Mouse (Mus musculus) cerebellum, adult (tissue): ENCODE measurements around the gene Zbtb21.
A peak's percentile ranks its signal among the peaks of the same experiment; 100 is the strongest.
"Not testable (repeated sequence)": the region's sequence is repeated elsewhere in the genome, so short reads cannot be mapped to it uniquely, and the experiment has no call there.

Experiments used
- ATAC-seq: cut with Nextera tagmentation; 2 replicates; pipeline ENCODE4 v1.9.2; 2017; ENCODE audit warnings: mild to moderate bottlenecking, moderate library complexity, mixed read lengths; ENCODE audit not compliant: insufficient number of reproducible peaks, low FRiP score, low TSS enrichment

The Zbtb21 gene

DNA sequence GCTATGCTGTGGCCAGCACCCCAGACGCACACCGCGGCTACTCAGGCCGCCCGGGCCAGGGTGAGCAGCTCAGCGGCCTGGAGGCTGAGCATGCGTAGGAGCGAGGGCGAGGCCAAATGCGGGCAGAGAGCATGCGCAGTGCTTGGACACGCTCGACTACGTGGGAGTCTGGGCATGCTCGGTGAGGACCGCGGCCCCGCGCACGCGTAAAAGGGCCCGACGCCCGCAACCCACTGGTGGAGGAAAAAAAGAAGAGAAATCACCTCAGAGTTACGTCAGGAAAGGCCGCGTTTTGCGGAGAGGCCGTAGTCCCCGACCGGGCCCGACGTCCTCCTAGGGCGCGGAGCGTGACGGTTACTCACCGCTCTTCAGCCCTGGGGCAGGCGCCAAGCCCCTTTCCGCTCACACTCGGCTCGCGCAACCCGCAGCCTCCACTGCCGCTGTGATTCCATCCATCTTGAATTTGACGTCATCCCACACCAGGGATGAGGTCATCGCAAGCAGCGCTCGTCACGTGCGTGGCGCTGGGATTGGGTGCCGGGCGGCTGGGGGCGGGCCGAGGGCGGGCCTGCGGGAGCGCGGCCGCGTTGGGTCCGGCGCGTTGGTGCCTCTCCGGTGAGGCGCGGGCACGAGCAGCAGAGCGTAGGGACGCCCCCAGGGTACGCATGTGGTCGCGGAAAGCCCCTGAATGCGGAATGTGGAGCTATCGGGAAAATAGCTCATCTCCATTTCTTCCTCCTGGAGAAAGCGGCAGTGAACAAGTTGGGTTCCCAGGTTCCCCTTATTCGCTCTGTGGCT, at the start of gene Zbtb21, which contains the start of gene C2cd2:
Gene Zbtb21, minus strand, starts transcription at position 472 of the 798 bp plus-strand sequence.
Gene C2cd2, minus strand, starts transcription at position 448 of the 798 bp plus-strand sequence.
- ATAC-seq = peak; percentile 97

DNA sequence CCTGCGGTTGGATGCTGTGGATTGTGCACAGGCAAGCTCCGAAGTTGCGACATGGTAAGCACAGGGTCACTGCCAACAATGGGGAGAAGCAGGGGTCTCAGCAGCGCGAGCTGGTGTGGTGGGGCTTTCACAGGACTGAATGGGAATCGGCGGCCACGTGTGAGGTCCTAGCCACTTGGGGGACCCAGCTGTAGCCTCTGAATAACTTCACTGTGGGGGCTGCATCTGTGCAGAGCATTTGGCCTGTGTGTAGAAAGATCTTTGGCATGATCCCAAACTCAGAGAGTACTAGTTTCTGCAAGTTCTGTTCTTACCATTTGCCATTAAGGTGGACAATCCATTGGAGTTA, 34.9 kb upstream of the Zbtb21 start:
- not testable (repeated sequence) for ATAC-seq

DNA sequence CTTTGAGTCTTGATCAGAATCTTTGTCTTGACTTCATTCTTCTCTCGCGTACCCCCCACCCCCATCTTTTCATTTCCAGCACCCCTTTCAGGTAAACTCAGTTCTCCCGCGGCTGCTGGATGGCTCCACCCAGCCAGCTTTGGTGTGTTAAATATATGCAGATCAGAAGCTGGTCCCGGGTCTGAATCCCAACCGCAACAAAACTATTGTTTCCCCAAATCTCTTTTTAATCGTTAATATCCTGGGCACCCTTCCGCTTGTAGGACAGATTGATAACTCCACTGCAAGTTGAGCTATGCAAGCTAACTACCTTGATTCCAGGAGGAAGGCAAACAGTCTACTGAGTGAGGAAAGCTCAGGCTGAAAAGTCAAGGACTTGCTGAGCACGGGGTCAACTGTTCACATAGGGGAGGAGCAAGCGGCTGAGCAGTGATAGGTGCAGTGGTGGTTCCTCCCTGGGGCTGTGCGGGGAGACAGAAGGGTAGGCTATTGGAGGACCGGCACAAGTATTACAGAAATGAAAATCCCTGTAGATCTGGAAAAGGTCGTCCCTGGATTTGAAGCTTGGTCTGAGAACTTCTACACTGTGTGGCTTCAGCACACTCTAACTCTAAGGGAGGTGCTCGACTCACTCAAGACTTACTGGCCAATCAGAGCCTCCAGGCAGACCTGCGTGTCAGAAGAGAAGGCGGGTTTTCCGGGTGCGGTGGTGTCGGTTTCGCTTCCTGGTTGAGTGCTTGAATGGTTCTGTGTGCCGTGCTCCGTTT, 34.4 kb upstream of the Zbtb21 start, which contains the start of gene B230307C23Rik:
Gene B230307C23Rik, plus strand, starts transcription at position 700 of the 767 bp plus-strand sequence.
- ATAC-seq = peak; percentile 99

DNA sequence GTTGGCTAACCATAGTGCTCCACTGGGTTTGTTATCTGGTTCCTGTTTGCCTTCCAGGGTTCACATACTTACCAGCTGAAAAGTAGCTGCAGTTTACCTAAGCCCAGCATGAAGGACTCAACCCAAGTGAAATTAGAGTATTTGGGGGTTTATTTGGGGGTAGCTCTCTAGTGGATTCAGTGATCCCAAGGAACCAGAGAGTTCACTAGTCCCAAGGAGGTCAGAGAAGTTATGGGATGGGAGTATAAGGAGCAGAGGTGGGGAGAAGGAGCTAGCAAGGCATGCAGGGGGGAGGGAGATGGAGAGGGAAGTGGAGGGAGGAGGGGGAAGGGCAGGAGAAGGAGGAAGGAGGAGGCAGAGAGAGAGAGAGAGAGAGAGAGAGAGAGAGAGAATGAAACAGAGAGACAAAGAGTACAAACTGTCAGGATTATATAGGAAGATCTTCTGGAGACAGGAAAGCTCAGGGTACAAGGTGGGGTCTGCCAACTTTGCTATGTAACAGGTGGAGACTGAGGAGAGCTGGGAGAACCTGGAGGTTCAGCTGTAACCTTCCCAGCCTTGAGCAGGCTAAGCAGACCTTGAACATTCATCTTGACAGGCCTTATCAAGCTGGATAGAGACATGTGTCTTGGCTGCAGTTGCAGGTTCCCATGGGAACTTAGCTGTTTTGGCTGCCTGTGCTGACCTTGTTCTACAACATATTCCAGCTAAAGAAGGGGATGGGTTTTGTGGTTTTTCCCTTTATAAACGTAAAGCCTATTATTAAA, 33.6 kb upstream of the Zbtb21 start:
- no peak for ATAC-seq

DNA sequence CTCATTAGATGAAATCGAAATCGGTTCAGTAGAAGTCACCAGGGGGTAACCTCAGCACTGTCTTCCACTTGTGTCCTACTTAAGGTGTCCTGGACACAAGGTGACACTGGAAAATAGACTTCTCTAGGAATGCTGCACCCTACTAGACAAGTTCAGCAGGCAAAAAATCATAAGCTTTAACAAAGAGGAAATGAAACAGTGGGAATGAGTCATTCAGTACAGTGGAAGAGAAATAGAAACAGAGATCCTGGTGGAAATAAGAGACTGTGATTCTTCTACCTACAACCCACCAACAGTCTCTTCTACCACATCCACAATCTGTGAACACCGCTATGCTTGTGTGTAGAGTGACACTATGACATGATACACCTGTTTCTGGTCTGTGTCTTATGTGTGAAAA, 30.1 kb upstream of the Zbtb21 start:
- ATAC-seq = not testable (repeated sequence)

GRCm38 (mm10) chr16:97991517-97991916, 29.1 kb upstream of the Zbtb21 start:
- no peak for ATAC-seq

DNA sequence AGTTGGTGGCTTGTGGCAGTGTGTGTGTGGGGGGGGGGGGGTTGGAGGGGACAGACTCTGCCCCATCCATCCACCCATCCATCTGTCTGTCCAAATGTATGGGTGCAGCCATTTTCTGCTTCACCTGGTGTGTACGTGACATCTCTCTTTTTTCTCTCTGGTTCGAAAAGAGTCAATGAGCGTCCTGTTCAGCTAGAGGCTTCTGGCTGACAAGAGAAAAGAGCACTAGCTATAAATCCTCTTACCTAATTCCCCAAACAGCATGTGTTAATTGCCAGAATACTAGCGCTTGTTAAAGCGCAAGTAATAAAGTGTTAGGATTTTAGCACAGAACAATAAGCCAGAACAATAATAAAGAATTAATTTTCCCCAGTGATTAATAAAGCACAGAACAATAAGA, 22.2 kb upstream of the Zbtb21 start:
- ATAC-seq = no peak

GRCm38 (mm10) chr16:97981362-97981761, 18.9 kb upstream of the Zbtb21 start:
- no peak for ATAC-seq

DNA sequence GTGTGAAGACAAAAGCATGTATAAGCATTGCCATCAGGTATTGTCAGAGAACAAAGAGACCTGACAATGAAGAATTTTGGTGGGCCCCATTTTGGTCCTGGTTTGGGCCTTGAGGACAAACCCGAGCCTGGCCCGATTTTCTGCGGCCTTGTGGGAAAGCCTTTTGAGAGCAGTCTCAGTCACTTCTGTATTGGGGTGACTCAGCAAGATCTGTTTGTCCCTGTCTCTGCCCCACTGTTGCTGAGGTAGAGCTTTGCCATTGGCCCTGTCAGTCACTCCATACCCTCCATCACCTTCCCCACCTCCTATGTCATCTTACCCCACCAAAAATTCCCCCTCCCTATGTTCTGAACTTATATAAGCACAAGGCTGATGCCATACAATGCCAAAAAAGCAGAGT, 15.3 kb upstream of the Zbtb21 start:
- no peak for ATAC-seq

- ATAC-seq = no peak
Measured at GRCm38 (mm10) chr16:97977277-97977676, 14.9 kb upstream of the Zbtb21 start.

GRCm38 (mm10) chr16:97963956-97964540, 1.6 kb upstream of the Zbtb21 start:
- no peak for ATAC-seq

DNA sequence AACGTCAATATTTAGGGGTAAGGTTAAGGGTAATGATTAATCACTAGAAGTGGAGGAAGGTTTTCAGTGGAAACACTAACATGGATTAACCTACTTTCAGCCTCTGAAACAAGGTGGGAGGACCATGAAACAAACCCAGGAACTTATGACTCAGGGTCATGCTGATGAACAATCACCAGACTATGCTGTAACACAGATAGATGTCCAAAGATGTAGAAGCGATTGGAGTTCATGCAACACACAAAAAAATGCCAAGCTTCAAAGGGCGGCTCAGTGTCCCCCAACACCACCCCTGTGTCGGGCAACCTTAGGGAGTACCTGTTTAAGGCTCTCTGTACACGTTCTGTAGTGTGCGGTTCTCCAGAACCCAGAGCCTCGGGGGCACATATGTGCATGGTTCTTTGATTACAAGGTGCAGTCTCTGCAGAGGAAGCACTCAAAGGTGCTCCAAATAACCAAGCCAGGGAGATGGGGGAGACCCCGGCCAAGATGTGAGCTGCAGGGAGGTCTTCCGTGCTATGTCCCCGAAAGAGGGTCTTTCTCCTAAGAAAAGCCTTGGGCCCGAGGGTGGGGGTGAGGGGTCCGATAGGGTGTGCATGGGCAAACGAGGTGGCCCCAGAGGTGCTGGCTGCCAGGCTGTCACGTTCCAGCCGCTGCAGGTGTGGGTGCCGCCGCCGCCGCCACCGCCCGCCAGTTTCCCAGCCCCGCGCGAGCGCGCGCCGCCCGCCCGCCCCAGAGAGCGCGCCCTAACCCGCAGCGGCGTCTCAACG, 856 bp downstream of the Zbtb21 start:
- 0 out of 2 replicates have a peak, but pooled peaks have one; percentile 3 for ATAC-seq

DNA sequence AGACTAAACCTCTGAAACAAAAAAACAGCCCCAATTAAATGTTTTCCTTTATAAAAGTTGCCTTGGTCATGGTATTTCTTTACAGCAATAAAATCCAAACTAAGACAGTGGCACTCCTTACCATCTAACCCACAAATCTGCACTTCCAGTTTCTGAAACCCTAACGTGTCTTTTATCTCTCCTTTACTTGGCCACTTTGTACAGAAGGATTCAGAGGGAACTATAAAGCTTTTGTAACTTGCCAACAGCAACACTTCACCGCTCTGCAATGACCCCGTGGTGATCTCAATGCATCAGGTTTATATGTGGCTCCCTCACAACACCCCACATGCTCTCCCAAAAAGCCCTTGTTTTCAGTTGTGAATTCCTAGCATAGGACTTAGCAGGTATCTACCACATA, 2.1 kb downstream of the Zbtb21 start:
- no peak for ATAC-seq

- ATAC-seq = no peak
Measured at GRCm38 (mm10) chr16:97958401-97958973, 3.9 kb downstream of the Zbtb21 start.

- no peak for ATAC-seq
Measured at GRCm38 (mm10) chr16:97957626-97958025, 4.8 kb downstream of the Zbtb21 start.

GRCm38 (mm10) chr16:97956011-97956410, 6.4 kb downstream of the Zbtb21 start:
- ATAC-seq = no peak

DNA sequence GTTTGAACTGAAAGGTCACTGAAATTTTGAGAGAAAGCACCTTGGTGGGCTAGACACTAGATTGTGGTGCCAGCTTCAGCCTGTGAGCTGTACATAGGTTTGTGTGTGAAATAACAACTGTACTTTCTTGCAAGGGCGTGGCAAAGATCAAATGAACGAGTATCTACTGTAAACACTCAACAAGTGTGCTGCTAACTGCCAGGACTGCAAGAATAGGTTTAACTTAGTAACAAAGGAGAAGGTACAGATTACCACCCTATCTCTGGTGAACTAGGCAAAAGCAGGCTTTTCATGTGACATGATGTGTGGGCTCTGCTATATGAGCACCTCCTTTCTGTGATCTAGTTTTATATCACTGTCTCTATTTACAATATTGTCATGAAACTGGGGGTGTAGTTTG, 9.1 kb downstream of the Zbtb21 start:
- no peak for ATAC-seq

- ATAC-seq = no peak
Measured at GRCm38 (mm10) chr16:97952801-97953200, 9.6 kb downstream of the Zbtb21 start.

GRCm38 (mm10) chr16:97952371-97952770, 10.1 kb downstream of the Zbtb21 start:
- no peak for ATAC-seq
